Mouse (Mus musculus): ENCODE measurements around the gene Id2.

DNA sequence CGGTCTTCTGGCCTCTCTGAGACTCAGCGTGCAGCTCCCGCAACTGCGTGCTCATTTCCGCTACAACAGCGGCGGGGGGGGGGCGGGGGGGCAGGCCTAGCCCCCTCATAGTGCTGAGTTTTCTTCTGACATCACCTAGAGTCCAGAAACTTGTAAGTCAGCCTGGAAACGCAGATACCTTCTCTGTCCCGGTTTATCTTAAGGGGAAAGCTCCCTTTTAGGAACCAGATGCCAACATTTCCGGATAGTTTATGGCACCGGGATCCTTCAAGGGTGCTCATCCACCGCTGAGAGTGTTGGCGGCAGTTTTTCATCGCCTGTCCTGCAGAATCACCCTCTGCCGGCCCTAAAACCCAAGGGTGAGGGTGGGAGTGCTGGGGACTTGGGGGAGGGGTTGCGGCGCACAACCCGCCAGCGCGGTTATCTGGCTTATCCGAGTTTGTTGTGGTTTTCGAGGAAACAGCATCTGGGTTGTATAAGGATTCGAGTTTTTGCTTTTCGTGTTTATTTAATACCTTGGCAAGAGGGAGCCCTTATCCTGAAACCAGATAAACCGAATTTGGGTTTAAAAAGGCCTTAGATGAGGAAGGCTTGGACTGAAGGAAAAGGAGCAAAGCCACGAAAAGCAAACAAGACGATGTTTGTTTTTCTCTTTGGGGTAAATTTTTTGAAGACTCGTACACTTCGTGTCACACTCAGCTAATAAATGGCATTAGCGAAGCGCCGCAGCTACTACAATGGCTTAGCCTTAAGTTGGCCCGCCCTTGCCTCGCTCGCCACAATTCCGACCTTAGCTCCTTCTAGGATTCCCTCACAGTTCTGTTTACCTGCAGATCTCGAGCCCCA, 2.8 kb upstream of the Id2 start:
- no peak for TF ChIP-seq CTCF (IDR thresholded peaks at IDR 0.05; ENCODE audit: borderline replicate concordance, extremely low read depth, insufficient read depth, insufficient read length)
- no peak for TF ChIP-seq POLR2A (IDR thresholded peaks at IDR 0.05; ENCODE audit: borderline replicate concordance, extremely low read depth, insufficient read depth, insufficient read length, poor library complexity, severe bottlenecking)
